Mouse (Mus musculus) olfactory bulb, adult 2 months (tissue): ENCODE measurements around the gene L1td1.

Experiments
- CTCF ChIP-seq: fragments of 200-500 bp; IDR thresholded peaks from 2 replicates; pipeline ENCODE4 v1.5.1; 2012; ENCODE audit warnings: low read depth, mild to moderate bottlenecking, low read length, moderate library complexity; ENCODE audit not compliant: insufficient read depth
- POLR2A ChIP-seq: fragments of 200-500 bp; IDR thresholded peaks from 2 replicates; pipeline ENCODE4 v1.6.1; 2012; ENCODE audit warnings: mild to moderate bottlenecking, low read depth, low read length, moderate library complexity; ENCODE audit not compliant: insufficient read depth

- no peak for TF ChIP-seq CTCF
- no peak for TF ChIP-seq POLR2A
Measured at GRCm38 (mm10) chr4:98776721-98777427, 50.3 kb downstream of the L1td1 start.
